Mouse (Mus musculus) MN1 (cell line): Measurements from ENCODE around the gene Ddx46.

Experiments used
- DNase-seq: peaks from one replicate; pipeline ENCODE4 v3.0.0-alpha.2; 2016; ENCODE audit warnings: low spot score

The Ddx46 gene

GRCm38 (mm10) chr13:55721995-55722394 lies 87.2 kb downstream of the Ddx46 start:
- no peak for DNase-seq

- DNase-seq, result no peak
These were observed 91.8 kb downstream of the Ddx46 start for GRCm38 (mm10) chr13:55726598-55727119.

DNA sequence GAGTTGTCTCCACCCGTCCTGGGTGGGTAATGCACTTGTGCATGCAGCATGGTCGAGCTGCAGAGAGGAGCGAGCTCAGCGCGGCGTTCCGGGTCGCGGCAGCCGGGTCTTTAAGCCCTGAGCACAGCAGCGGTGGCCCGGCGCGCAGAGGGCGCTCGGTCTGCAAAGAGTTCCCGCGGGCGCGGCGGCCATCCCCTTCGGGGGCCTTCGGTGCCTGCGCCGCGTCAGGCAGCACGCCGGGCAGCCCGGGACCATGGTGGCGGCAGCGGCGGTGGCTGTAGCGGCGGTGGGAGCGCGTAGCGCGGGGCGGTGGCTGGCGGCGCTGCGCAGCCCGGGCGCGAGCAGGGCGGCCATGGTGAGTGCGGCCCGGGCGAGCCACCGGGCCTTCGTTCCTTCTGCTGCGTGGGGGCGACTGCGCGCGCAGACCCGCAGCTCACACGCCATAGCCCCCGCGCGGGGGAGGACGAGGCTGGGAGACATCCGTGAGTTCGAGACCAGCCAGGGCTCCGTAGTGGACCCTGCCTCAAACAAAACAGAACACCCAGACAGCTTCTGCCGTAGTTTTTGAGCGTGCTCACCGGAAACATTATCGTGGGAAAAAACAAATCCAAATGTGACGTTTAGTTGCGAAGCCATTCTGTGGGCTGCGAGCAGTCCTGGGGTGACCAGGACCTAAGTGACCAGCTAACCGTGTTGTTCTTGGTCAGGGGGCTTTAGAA lies 92.5 kb downstream of the Ddx46 start, which contains the start of gene Pcbd2:
TSS of gene Pcbd2 (plus strand) at position 249 of the 719 bp plus-strand sequence.
- DNase-seq, result peak; percentile 89

- peak; percentile 88 for DNase-seq
These were observed 93.0 kb downstream of the Ddx46 start for GRCm38 (mm10) chr13:55727839-55728238.

GRCm38 (mm10) chr13:55730716-55731115 lies 95.9 kb downstream of the Ddx46 start:
- DNase-seq, result no peak
